Mouse (Mus musculus) frontal cortex, adult 2 months (tissue): ENCODE measurements at regions not wholly inside any gene's neighbourhood (a gene's known extent, or its start where the extent isn't known, plus 50 kb on each side); places are given as distances from the start of the nearest gene placed in this dataset.
"Not testable (repeated sequence)": the region's sequence is repeated elsewhere in the genome, so short reads cannot be mapped to it uniquely, and the experiment has no call there.

ENCODE experiments used
- DNase-seq, 2 experiments: peaks; one replicate each; pipeline ENCODE4 v3.0.0; 2022; ENCODE audit warnings: low spot score in 1 of 2; ENCODE audit errors: extremely low spot score in 1 of 2

GRCm38 (mm10) chr13:50092537-50092936, 157.6 kb downstream of the Gm906 start:
- DNase-seq = no peak

- no peak for DNase-seq
These were observed 185.3 kb downstream of the Gm906 start for GRCm38 (mm10) chr13:50064841-50065240.

- DNase-seq = not testable (repeated sequence)
These were observed 185.7 kb downstream of the Gm906 start for GRCm38 (mm10) chr13:50064365-50064764.

GRCm38 (mm10) chr13:50059676-50060075, 190.4 kb downstream of the Gm906 start:
- not testable (repeated sequence) for DNase-seq

- not testable (repeated sequence) for DNase-seq
These were observed 191.1 kb downstream of the Gm906 start for GRCm38 (mm10) chr13:50059054-50059453.

- not testable (repeated sequence) for DNase-seq
These were observed 198.4 kb downstream of the Gm906 start for GRCm38 (mm10) chr13:50051746-50052145.

- DNase-seq = not testable (repeated sequence)
These were observed 199.0 kb downstream of the Gm906 start for GRCm38 (mm10) chr13:50051110-50051509.

- DNase-seq = no peak
These were observed 218.4 kb downstream of the Gm906 start for GRCm38 (mm10) chr13:50031757-50032156.

GRCm38 (mm10) chr13:50007730-50008129, 208.9 kb upstream of the Gm30302 start:
- DNase-seq = not testable (repeated sequence)

- not testable (repeated sequence) for DNase-seq
These were observed 167.3 kb upstream of the Gm30302 start for GRCm38 (mm10) chr13:49966072-49966471.

- peak in 1 of 2 experiments; percentile 15 for DNase-seq
These were observed 159.3 kb upstream of the Gm30302 start for GRCm38 (mm10) chr13:49957993-49958681.

GRCm38 (mm10) chr13:49915781-49916180, 117.0 kb upstream of the Gm30302 start:
- no peak for DNase-seq
